Mouse (Mus musculus): Measurements from ENCODE around the gene Rnf181.

GRCm38 (mm10) chr6:72319019-72319418 lies 47.7 kb downstream of the Rnf181 start:
- TF ChIP-seq CTCF (IDR thresholded peaks at IDR 0.05; ENCODE audit: extremely low read depth, insufficient read depth, insufficient read length, insufficient replicate concordance) (no peak), POLR2A (IDR thresholded peaks at IDR 0.05; ENCODE audit: low read depth, low read length) (no peak)

Data from spleen, adult 2 months (tissue).